Mouse (Mus musculus): ENCODE data around the gene Tnfrsf14.

Tnfrsf14 gene

GRCm38 (mm10) chr4:154916662-154917061, 11.7 kb downstream of the Tnfrsf14 start:
- DNase-seq (ENCODE audit: low spot score in 2 of 2), result no peak

- DNase-seq (ENCODE audit: low spot score in 2 of 2), result no peak
These were observed 13.1 kb downstream of the Tnfrsf14 start for GRCm38 (mm10) chr4:154915286-154915685.

- DNase-seq (ENCODE audit: low spot score in 2 of 2), result no peak
These were observed 13.7 kb downstream of the Tnfrsf14 start for GRCm38 (mm10) chr4:154914707-154915106.

GRCm38 (mm10) chr4:154914252-154914651, 14.1 kb downstream of the Tnfrsf14 start:
- DNase-seq (ENCODE audit: low spot score in 2 of 2), result no peak

- no peak for DNase-seq (ENCODE audit: low spot score in 2 of 2)
These were observed 14.5 kb downstream of the Tnfrsf14 start for GRCm38 (mm10) chr4:154913845-154914244.

GRCm38 (mm10) chr4:154911644-154912043, 16.7 kb downstream of the Tnfrsf14 start:
- DNase-seq (ENCODE audit: low spot score in 2 of 2), result no peak

- no peak for DNase-seq (ENCODE audit: low spot score in 2 of 2)
These were observed 17.5 kb downstream of the Tnfrsf14 start for GRCm38 (mm10) chr4:154910606-154911522.

GRCm38 (mm10) chr4:154908490-154908889, 19.9 kb downstream of the Tnfrsf14 start:
- DNase-seq (ENCODE audit: low spot score in 2 of 2), result no peak

- DNase-seq (ENCODE audit: low spot score in 2 of 2), result peak in 1 of 2 experiments; percentile 70
These were observed 20.5 kb downstream of the Tnfrsf14 start for GRCm38 (mm10) chr4:154907833-154908232.

GRCm38 (mm10) chr4:154904185-154905071, 23.9 kb downstream of the Tnfrsf14 start:
- peak; percentile 45 to 71 for DNase-seq (ENCODE audit: low spot score in 2 of 2)

- no peak for DNase-seq (ENCODE audit: low spot score in 2 of 2)
These were observed 26.0 kb downstream of the Tnfrsf14 start for GRCm38 (mm10) chr4:154902371-154902770.

GRCm38 (mm10) chr4:154898506-154899446, 29.6 kb downstream of the Tnfrsf14 start, which contains the start of gene Fam213b:
TSS of gene Fam213b (minus strand) at chr4:154899135.
- DNase-seq (ENCODE audit: low spot score in 2 of 2), result peak; percentile 47 to 66

- no peak for DNase-seq (ENCODE audit: low spot score in 2 of 2)
These were observed 30.5 kb downstream of the Tnfrsf14 start for GRCm38 (mm10) chr4:154897676-154898465.

- no peak for DNase-seq (ENCODE audit: low spot score in 2 of 2)
These were observed 32.8 kb downstream of the Tnfrsf14 start for GRCm38 (mm10) chr4:154895549-154895948.

GRCm38 (mm10) chr4:154890887-154891286, 37.5 kb downstream of the Tnfrsf14 start:
- no peak for DNase-seq (ENCODE audit: low spot score in 2 of 2)

- no peak for DNase-seq (ENCODE audit: low spot score in 2 of 2)
These were observed 40.6 kb downstream of the Tnfrsf14 start for GRCm38 (mm10) chr4:154887593-154888250.

- DNase-seq (ENCODE audit: low spot score in 2 of 2), result peak in 1 of 2 experiments; percentile 52
These were observed 41.3 kb downstream of the Tnfrsf14 start for GRCm38 (mm10) chr4:154886876-154887592.

GRCm38 (mm10) chr4:154885416-154885815, 42.9 kb downstream of the Tnfrsf14 start:
- no peak for DNase-seq (ENCODE audit: low spot score in 2 of 2)
